Mouse (Mus musculus): ENCODE measurements at regions not wholly inside any gene's neighbourhood (a gene's known extent, or its start where the extent isn't known, plus 50 kb on each side); places are given as distances from the start of the nearest gene placed in this dataset.

DNA sequence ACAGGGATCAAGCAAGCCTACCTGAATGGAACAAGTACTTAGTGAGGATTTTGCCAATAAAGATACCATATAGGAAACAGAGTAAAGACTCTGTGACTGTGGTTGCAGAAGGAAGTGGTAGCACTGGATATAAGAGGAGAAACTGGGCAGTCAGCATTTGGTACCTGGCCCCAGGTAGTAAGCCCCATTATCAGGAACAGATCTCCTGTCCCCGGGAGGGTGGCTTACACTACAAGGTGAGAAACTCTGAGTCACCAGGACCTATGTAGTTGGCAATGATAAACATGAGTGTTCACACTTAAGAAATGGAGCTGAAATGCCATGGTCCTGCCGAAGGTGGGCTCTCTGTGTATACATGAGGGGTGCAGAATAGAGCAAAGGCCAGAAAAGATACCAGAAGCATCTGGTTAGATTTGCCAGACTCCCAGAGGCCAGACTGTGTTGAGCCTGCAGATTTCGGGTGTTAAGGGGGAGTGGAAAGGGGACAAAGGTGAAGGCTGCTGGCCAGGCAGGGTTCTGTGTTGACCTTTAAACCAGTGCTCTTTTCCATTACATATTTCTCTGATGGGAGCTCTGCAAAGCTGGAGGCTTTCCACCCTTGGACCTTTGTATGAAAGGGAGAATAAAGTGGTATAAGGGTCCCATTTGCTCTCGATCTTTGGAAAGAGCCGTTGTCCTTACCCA lies 66.8 kb upstream of the Acsl1 start:
- Histone ChIP-seq H3K4me1 (ENCODE audit: control insufficient read depth in 2 of 2, insufficient read depth in 2 of 2, low read length in 2 of 2, poor library complexity in 1 of 2) (no peaks in the 10 kb centered on the region), H3K9me3 (ENCODE audit: control insufficient read depth, insufficient read depth, low read depth, low read length) (no peaks in the 10 kb centered on the region), H3K4me3 (ENCODE audit: insufficient read depth in 1 of 2, low read depth in 1 of 2, low read length in 2 of 2, poor library complexity in 1 of 2, severe bottlenecking in 1 of 2) (no peak overlapping the region), H3K27ac (ENCODE audit: insufficient read depth, low read depth, low read length, poor library complexity, severe bottlenecking) (no peak overlapping the region), H3K36me3 (ENCODE audit: control insufficient read depth, insufficient read depth, low read length, poor library complexity, severe bottlenecking) (no peaks in the 10 kb centered on the region), H3K9ac (ENCODE audit: insufficient read depth, low read depth, low read length, poor library complexity, severe bottlenecking) (no peak overlapping the region)
- no peak for DNase-seq (ENCODE audit: low read depth, low spot score)
- in situ Hi-C loops (cut with MboI; ENCODE audit: low sequenced_read_pairs in 2 of 2, unreplicated experiment in 2 of 2): no loop called here
- no peak for TF ChIP-seq MAFK (IDR thresholded peaks at IDR 0.05; ENCODE audit: insufficient read depth, low read depth, low read length)
- TF ChIP-seq HCFC1 (IDR thresholded peaks at IDR 0.05; ENCODE audit: borderline replicate concordance, insufficient read depth, low read length): no peak
- TF ChIP-seq ZC3H11A (IDR thresholded peaks at IDR 0.05; ENCODE audit: borderline replicate concordance, low read depth, low read length): no peak
- no peak for TF ChIP-seq ZNF384 (IDR thresholded peaks at IDR 0.05; ENCODE audit: low read depth, low read length)

DNA sequence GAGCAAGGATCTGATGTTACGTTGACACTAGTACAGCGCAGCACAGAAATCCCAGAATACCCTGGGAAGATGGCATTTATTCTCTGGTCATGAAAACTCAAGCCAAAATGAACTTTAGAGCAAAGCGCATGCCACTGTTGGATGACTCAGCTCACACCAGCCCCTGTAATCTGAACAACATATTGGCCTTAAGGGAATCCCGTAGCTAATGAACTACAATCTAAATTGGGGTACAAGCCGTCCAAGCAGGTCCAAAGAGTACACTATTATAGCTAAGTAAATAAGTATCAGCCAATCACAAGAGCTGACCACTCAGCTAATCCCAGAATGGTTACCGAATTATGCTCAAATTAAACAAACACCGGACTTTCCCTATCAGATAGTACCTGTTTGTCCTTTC lies 62.0 kb upstream of the Acsl1 start:
- no peak for DNase-seq (ENCODE audit: low read depth, low spot score)
- no peaks in the 10 kb centered on the region for H3K4me1 ChIP-seq (ENCODE audit: control insufficient read depth in 2 of 2, insufficient read depth in 2 of 2, low read length in 2 of 2, poor library complexity in 1 of 2)
- H3K9ac ChIP-seq (ENCODE audit: insufficient read depth, low read depth, low read length, poor library complexity, severe bottlenecking): no peak overlapping the region
- no peaks in the 10 kb centered on the region for H3K9me3 ChIP-seq (ENCODE audit: control insufficient read depth, insufficient read depth, low read depth, low read length)
- H3K4me3 ChIP-seq (ENCODE audit: insufficient read depth in 1 of 2, low read depth in 1 of 2, low read length in 2 of 2, poor library complexity in 1 of 2, severe bottlenecking in 1 of 2): no peak overlapping the region
- H3K27ac ChIP-seq (ENCODE audit: insufficient read depth, low read depth, low read length, poor library complexity, severe bottlenecking): no peak overlapping the region
- H3K36me3 ChIP-seq (ENCODE audit: control insufficient read depth, insufficient read depth, low read length, poor library complexity, severe bottlenecking): no peaks in the 10 kb centered on the region
- no peak for TF ChIP-seq CHD2 (IDR thresholded peaks at IDR 0.05; ENCODE audit: low read depth, low read length)
- no peak for TF ChIP-seq ZC3H11A (IDR thresholded peaks at IDR 0.05; ENCODE audit: borderline replicate concordance, low read depth, low read length)
- TF ChIP-seq MAFK (IDR thresholded peaks at IDR 0.05; ENCODE audit: insufficient read depth, low read depth, low read length): no peak
- no peak for TF ChIP-seq HCFC1 (IDR thresholded peaks at IDR 0.05; ENCODE audit: borderline replicate concordance, insufficient read depth, low read length)
- no peak for TF ChIP-seq ZNF384 (IDR thresholded peaks at IDR 0.05; ENCODE audit: low read depth, low read length)
- in situ Hi-C loops (cut with MboI; ENCODE audit: low sequenced_read_pairs in 2 of 2, unreplicated experiment in 2 of 2): no loop called here

DNA sequence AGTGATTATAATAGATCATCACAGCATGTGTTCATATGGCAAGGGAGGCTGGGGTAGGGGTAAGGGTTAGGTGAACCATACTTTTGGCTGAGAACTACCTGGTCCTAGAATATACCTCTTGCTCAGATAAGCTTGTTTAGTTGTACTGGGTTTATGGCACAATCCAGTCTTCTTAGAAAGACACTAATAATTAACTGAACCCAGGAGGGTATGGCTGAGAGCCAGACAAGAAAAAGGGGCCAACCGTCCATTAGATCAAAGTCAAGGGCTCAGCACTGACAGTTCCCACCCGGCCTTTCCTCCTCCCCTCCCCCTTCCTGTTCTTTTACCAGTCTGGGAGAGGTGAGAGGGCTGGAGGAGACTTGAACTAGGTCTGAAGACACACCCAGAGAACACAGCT lies 61.5 kb upstream of the Acsl1 start:
- no peak overlapping the region for H3K4me3 ChIP-seq (ENCODE audit: insufficient read depth in 1 of 2, low read depth in 1 of 2, low read length in 2 of 2, poor library complexity in 1 of 2, severe bottlenecking in 1 of 2)
- TF ChIP-seq ZNF384 (IDR thresholded peaks at IDR 0.05; ENCODE audit: low read depth, low read length) (no peak), HCFC1 (IDR thresholded peaks at IDR 0.05; ENCODE audit: borderline replicate concordance, insufficient read depth, low read length) (no peak), CHD2 (IDR thresholded peaks at IDR 0.05; ENCODE audit: low read depth, low read length) (no peak), ZC3H11A (IDR thresholded peaks at IDR 0.05; ENCODE audit: borderline replicate concordance, low read depth, low read length) (no peak), MAFK (IDR thresholded peaks at IDR 0.05; ENCODE audit: insufficient read depth, low read depth, low read length) (no peak)
- no peaks in the 10 kb centered on the region for H3K36me3 ChIP-seq (ENCODE audit: control insufficient read depth, insufficient read depth, low read length, poor library complexity, severe bottlenecking)
- H3K9me3 ChIP-seq (ENCODE audit: control insufficient read depth, insufficient read depth, low read depth, low read length): no peaks in the 10 kb centered on the region
- H3K9ac ChIP-seq (ENCODE audit: insufficient read depth, low read depth, low read length, poor library complexity, severe bottlenecking): no peak overlapping the region
- H3K4me1 ChIP-seq (ENCODE audit: control insufficient read depth in 2 of 2, insufficient read depth in 2 of 2, low read length in 2 of 2, poor library complexity in 1 of 2): no peaks in the 10 kb centered on the region
- in situ Hi-C loops (cut with MboI; ENCODE audit: low sequenced_read_pairs in 2 of 2, unreplicated experiment in 2 of 2): no loop called here
- no peak for DNase-seq (ENCODE audit: low read depth, low spot score)
- no peak overlapping the region for H3K27ac ChIP-seq (ENCODE audit: insufficient read depth, low read depth, low read length, poor library complexity, severe bottlenecking)

DNA sequence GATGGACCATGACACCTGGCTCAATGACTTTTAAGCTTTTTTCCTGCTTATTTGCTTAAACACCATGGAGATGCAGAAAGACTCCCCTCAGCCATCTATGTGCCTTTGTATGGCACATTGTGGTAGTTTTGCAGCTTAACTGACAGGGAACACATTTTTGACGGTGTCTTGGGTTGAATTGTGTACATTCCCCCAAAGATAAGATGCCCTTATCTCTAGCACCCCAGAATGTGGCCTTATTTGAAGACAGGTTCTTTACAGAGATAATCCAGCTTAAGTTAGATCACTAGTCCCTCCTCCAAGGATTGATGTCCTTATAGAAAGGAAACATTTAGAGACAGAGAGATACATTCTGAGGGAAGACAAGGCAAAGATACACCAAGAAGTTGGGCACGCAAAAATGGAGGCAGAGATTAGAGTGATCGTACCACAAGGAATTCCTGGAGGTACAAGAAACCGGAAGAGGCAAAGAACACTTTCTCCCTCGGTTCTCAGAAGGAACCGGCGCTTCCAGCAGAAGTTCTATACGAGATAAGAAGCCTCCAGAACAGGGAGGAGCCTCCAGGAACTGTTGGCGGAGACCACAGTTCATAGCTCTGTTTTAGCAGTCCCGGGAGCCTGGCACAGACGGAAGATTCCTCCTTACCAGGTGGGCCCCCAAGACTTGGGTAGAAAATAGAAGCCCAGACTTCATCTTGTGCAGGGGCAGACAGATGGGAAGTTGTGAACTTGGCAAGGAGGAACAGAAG lies 58.8 kb upstream of the Acsl1 start:
- Histone ChIP-seq H3K27ac (ENCODE audit: insufficient read depth, low read depth, low read length, poor library complexity, severe bottlenecking) (no peak overlapping the region), H3K4me1 (ENCODE audit: control insufficient read depth in 2 of 2, insufficient read depth in 2 of 2, low read length in 2 of 2, poor library complexity in 1 of 2) (no peaks in the 10 kb centered on the region), H3K36me3 (ENCODE audit: control insufficient read depth, insufficient read depth, low read length, poor library complexity, severe bottlenecking) (no peaks in the 10 kb centered on the region), H3K4me3 (ENCODE audit: insufficient read depth in 1 of 2, low read depth in 1 of 2, low read length in 2 of 2, poor library complexity in 1 of 2, severe bottlenecking in 1 of 2) (no peak overlapping the region), H3K9ac (ENCODE audit: insufficient read depth, low read depth, low read length, poor library complexity, severe bottlenecking) (no peak overlapping the region), H3K9me3 (ENCODE audit: control insufficient read depth, insufficient read depth, low read depth, low read length) (no peaks in the 10 kb centered on the region)
- no peak for TF ChIP-seq MAFK (IDR thresholded peaks at IDR 0.05; ENCODE audit: insufficient read depth, low read depth, low read length)
- TF ChIP-seq HCFC1 (IDR thresholded peaks at IDR 0.05; ENCODE audit: borderline replicate concordance, insufficient read depth, low read length): no peak
- TF ChIP-seq ZNF384 (IDR thresholded peaks at IDR 0.05; ENCODE audit: low read depth, low read length): no peak
- TF ChIP-seq CHD2 (IDR thresholded peaks at IDR 0.05; ENCODE audit: low read depth, low read length): no peak
- no peak for TF ChIP-seq ZC3H11A (IDR thresholded peaks at IDR 0.05; ENCODE audit: borderline replicate concordance, low read depth, low read length)
- in situ Hi-C loops (cut with MboI; ENCODE audit: low sequenced_read_pairs in 2 of 2, unreplicated experiment in 2 of 2): no loop called here
- DNase-seq (ENCODE audit: low read depth, low spot score): no peak

All from ES-E14 (cell line).